Mouse (Mus musculus) limb, embryonic 13.5 days (tissue): ENCODE measurements at regions not wholly inside any gene's neighbourhood (a gene's known extent, or its start where the extent isn't known, plus 50 kb on each side); places are given as distances from the start of the nearest gene placed in this dataset.

ENCODE experiments used
- ATAC-seq: fragments of 200-750 bp; cut with Nextera tagmentation; 2 replicates; pipeline ENCODE4 v1.8.0; 2017; ENCODE audit warnings: low read depth, moderate number of reproducible peaks, moderate TSS enrichment; ENCODE audit not compliant: low FRiP score
- H3K27ac ChIP-seq: fragments of 300-500 bp; sonication (generic); 2 replicates; pipeline ENCODE4 v1.5.1; 2015; ENCODE audit warnings: inconsistent platforms, mild to moderate bottlenecking, moderate library complexity
- H3K27me3 ChIP-seq: fragments of 300-500 bp; sonication (generic); 2 replicates; pipeline ENCODE4 v1.6.1; 2015; ENCODE audit warnings: mild to moderate bottlenecking, inconsistent platforms
- H3K36me3 ChIP-seq: fragments of 300-500 bp; sonication (generic); 2 replicates; pipeline ENCODE4 v1.6.1; 2015; ENCODE audit warnings: inconsistent platforms, mild to moderate bottlenecking, moderate library complexity
- H3K4me1 ChIP-seq: fragments of 300-500 bp; sonication (generic); 2 replicates; pipeline ENCODE4 v1.6.1; 2015; ENCODE audit warnings: inconsistent platforms
- H3K4me2 ChIP-seq: fragments of 300-500 bp; sonication (generic); replicated peaks from 2 replicates; pipeline ENCODE4 v1.6.1; 2015; ENCODE audit warnings: inconsistent platforms, mild to moderate bottlenecking, moderate library complexity
- H3K4me3 ChIP-seq: fragments of 300-500 bp; sonication (generic); 2 replicates; pipeline ENCODE4 v1.5.1; 2015; ENCODE audit warnings: moderate library complexity, mild to moderate bottlenecking, inconsistent platforms
- H3K9ac ChIP-seq: fragments of 300-500 bp; sonication (generic); 2 replicates; pipeline ENCODE4 v1.6.1; 2015; ENCODE audit warnings: mild to moderate bottlenecking, inconsistent platforms
- H3K9me3 ChIP-seq: fragments of 300-500 bp; sonication (generic); 2 replicates; pipeline ENCODE4 v1.6.1; 2016; ENCODE audit warnings: inconsistent platforms
- WGBS: fragments of 180-500 bp; shearing (Covaris S2); methylation state at CpG from one replicate; pipeline ENCODE4 v1.1.7; 2015; 5-methylcytosine and 5-hydroxymethylcytosine counted together

- no peaks in the 10 kb centered on the region for H3K36me3 ChIP-seq
- H3K4me3 ChIP-seq, result no peak overlapping the region
- H3K9me3 ChIP-seq, result no peaks in the 10 kb centered on the region; the same call in 1 of the 2 replicates
- 0 out of 2 replicates have a peak, but pooled peaks cover 3% of the 10 kb centered on the region for H3K4me1 ChIP-seq
- H3K9ac ChIP-seq, result no peak overlapping the region
- no peak overlapping the region for H3K4me2 ChIP-seq
- 36% methylated on average over 1 of the region's 1 CpGs for WGBS
- no peak for ATAC-seq
- no peak overlapping the region for H3K27ac ChIP-seq
- H3K27me3 ChIP-seq, result no peaks in the 10 kb centered on the region
These were observed 141.5 kb downstream of the Zfp706 start for GRCm38 (mm10) chr15:36866088-36866487.

DNA sequence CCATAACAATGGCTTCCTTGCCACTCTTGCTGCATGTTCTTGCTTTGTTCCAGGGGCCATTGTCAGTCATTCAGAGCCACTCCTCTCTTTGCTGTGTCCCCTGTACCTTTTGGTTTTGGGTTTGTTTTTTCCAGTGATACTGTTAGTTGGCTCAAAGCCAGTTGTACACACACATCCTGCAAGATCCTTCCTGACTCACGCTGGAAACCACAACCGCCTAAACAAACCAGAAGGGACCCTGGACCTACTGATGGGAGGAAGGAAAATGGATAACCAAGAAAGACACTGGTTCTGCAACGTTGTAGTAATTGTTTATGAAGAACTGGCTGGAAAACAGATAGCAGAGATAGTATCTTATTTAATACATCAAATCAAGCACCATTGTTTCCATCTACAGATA lies 142.2 kb downstream of the Zfp706 start:
- 86% methylated on average over 3 of the region's 3 CpGs for WGBS
- H3K27ac ChIP-seq, result no peak overlapping the region

GRCm38 (mm10) chr15:36864046-36864445 lies 143.5 kb downstream of the Zfp706 start:
- WGBS, result 63% methylated on average over 2 of the region's 2 CpGs
- no peak overlapping the region for H3K4me2 ChIP-seq

More for the DNA sequence above, 142.2 kb downstream of the Zfp706 start:
- Histone ChIP-seq H3K27me3 (no peaks in the 10 kb centered on the region), H3K4me2 (no peak overlapping the region), H3K4me1 (0 out of 2 replicates have a peak, but pooled peaks cover 3% of the 10 kb centered on the region), H3K36me3 (no peaks in the 10 kb centered on the region), H3K9ac (no peak overlapping the region), H3K9me3 (no peaks in the 10 kb centered on the region; the same call in 1 of the 2 replicates), H3K4me3 (no peak overlapping the region)
- ATAC-seq, result no peak

GRCm38 (mm10) chr15:36858711-36859110 lies 148.9 kb downstream of the Zfp706 start:
- no peak overlapping the region for H3K27ac ChIP-seq
- WGBS, result 75% methylated on average over 4 of the region's 4 CpGs
- H3K4me2 ChIP-seq, result no peak overlapping the region
- no peaks in the 10 kb centered on the region; the same call in 1 of the 2 replicates for H3K9me3 ChIP-seq
- peaks cover 10% of the 10 kb centered on the region; the same call in 1 of the 2 replicates for H3K4me1 ChIP-seq
- no peak overlapping the region for H3K4me3 ChIP-seq
- no peaks in the 10 kb centered on the region for H3K36me3 ChIP-seq
- ATAC-seq, result no peak
- no peak overlapping the region for H3K9ac ChIP-seq
- no peaks in the 10 kb centered on the region for H3K27me3 ChIP-seq

More at GRCm38 (mm10) chr15:36864046-36864445, 143.5 kb downstream of the Zfp706 start:
- Histone ChIP-seq H3K4me3 (no peak overlapping the region), H3K9ac (no peak overlapping the region), H3K9me3 (no peaks in the 10 kb centered on the region; the same call in 1 of the 2 replicates), H3K4me1 (0 out of 2 replicates have a peak, but pooled peaks cover 3% of the 10 kb centered on the region), H3K27ac (no peak overlapping the region), H3K36me3 (no peaks in the 10 kb centered on the region), H3K27me3 (no peaks in the 10 kb centered on the region)
- no peak for ATAC-seq

DNA sequence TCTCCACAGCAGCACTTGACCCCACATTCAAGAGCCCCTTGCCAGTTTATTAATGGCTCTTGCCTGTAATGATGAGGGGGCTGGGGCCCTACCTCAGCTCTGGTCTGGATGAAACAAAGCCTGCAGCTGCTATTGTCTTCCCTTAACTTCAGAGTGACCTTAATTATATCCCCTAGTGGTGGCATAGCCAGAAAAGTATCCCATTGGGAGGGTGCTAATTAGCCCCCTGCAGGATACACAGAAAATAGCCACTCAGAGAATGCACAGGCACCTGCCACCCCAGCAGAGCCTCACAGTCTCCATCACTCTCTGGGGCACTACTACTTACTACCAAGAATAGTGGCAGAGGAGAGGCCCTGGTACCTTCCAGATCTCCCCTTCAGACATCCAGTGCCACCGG lies 150.0 kb downstream of the Zfp706 start:
- H3K27me3 ChIP-seq, result no peaks in the 10 kb centered on the region
- H3K4me3 ChIP-seq, result no peak overlapping the region
- H3K36me3 ChIP-seq, result no peaks in the 10 kb centered on the region
- no peaks in the 10 kb centered on the region for H3K9me3 ChIP-seq
- no peak overlapping the region for H3K27ac ChIP-seq
- peaks cover 10% of the 10 kb centered on the region; the same call in 1 of the 2 replicates for H3K4me1 ChIP-seq
- no peak for ATAC-seq
- 80% methylated on average over 1 of the region's 1 CpGs for WGBS
- H3K9ac ChIP-seq, result no peak overlapping the region
- H3K4me2 ChIP-seq, result no peak overlapping the region

DNA sequence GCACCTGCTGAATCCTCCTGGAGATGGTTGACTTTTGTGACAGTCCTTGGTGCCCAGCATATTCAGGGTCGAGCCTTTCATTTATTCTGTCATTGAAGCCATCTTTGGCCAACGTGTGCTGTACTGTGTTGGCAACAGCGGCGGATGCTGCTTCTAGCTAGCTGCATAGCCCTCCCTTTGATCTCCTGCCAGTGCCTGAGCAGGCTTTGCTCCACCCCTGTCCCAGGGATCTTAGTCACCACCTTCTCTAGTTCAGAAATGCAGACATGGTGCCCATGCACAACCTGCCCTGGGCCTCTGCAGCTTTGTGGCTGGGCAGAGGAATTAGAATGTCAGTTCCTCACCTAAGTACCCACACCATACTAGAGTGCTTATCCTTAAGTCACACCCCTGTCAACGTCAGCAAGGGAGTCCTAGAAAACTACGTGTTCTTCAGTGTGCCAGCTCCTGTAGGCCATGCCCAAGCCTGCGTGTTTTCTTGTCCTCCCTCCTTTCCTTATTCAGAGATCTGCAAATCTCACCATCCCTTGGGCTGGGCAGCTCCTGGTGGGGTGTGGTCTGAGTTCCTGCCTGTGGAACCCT lies 151.9 kb downstream of the Zfp706 start:
- Histone ChIP-seq H3K4me1 (peaks cover 10% of the 10 kb centered on the region; the same call in 1 of the 2 replicates), H3K27me3 (no peaks in the 10 kb centered on the region), H3K9ac (no peak overlapping the region), H3K4me3 (no peak overlapping the region), H3K4me2 (no peak overlapping the region), H3K36me3 (no peaks in the 10 kb centered on the region), H3K9me3 (no peaks in the 10 kb centered on the region), H3K27ac (no peak overlapping the region)
- 72% methylated on average over 7 of the region's 7 CpGs for WGBS
- ATAC-seq, result no peak; the same call in 1 of the 2 replicates

- peaks cover 10% of the 10 kb centered on the region; the same call in 1 of the 2 replicates for H3K4me1 ChIP-seq
- WGBS, result 61% methylated on average over 6 of the region's 6 CpGs
- no peak overlapping the region for H3K9ac ChIP-seq
- no peak overlapping the region for H3K27ac ChIP-seq
- H3K9me3 ChIP-seq, result no peaks in the 10 kb centered on the region
- H3K4me2 ChIP-seq, result no peak overlapping the region
- H3K4me3 ChIP-seq, result no peak overlapping the region
- no peaks in the 10 kb centered on the region for H3K27me3 ChIP-seq
- H3K36me3 ChIP-seq, result no peaks in the 10 kb centered on the region
- no peak for ATAC-seq
These were observed 152.7 kb downstream of the Zfp706 start for GRCm38 (mm10) chr15:36854900-36855321.

GRCm38 (mm10) chr15:36852229-36852821 lies 155.2 kb downstream of the Zfp706 start:
- 56% methylated on average over 6 of the region's 6 CpGs for WGBS
- Histone ChIP-seq H3K4me1 (peaks cover 10% of the 10 kb centered on the region; the same call in 1 of the 2 replicates), H3K27me3 (no peaks in the 10 kb centered on the region), H3K4me2 (no peak overlapping the region), H3K27ac (no peak overlapping the region), H3K9ac (no peak overlapping the region), H3K9me3 (no peaks in the 10 kb centered on the region), H3K36me3 (no peaks in the 10 kb centered on the region), H3K4me3 (no peak overlapping the region)
- no peak for ATAC-seq

GRCm38 (mm10) chr15:36848238-36848637 lies 159.3 kb downstream of the Zfp706 start:
- Histone ChIP-seq H3K4me3 (no peak overlapping the region), H3K36me3 (no peaks in the 10 kb centered on the region), H3K27me3 (no peaks in the 10 kb centered on the region), H3K9me3 (no peaks in the 10 kb centered on the region), H3K4me2 (no peak overlapping the region), H3K4me1 (peaks cover 10% of the 10 kb centered on the region), H3K27ac (no peak overlapping the region), H3K9ac (no peak overlapping the region)
- ATAC-seq, result no peak
- WGBS, result 46% methylated on average over 5 of the region's 5 CpGs

DNA sequence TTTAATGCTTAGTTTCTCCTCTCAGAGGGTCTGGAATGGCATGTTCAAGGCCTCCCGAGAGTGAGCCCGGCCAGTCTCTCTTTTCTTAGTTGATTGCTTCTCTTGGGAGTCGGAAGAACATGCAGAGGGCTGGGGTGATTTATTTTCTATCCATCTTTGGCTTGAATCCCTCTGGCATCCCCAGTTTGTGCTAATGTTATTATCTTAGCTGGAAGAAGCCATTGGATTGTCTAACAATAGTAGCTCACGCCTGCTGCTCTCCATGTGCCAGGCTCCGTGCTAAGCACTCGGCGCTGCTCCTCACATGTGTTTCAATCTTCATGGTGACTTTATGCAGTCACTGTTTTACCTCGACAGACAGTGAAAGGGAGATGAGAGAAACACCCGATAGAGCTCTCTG lies 160.8 kb downstream of the Zfp706 start:
- ATAC-seq, result no peak
- Histone ChIP-seq H3K9ac (no peak overlapping the region), H3K4me2 (no peak overlapping the region), H3K27ac (no peak overlapping the region), H3K4me3 (no peak overlapping the region), H3K9me3 (no peaks in the 10 kb centered on the region), H3K27me3 (no peaks in the 10 kb centered on the region), H3K36me3 (no peaks in the 10 kb centered on the region), H3K4me1 (peaks cover 24% of the 10 kb centered on the region)
- WGBS, result 74% methylated on average over 9 of the region's 9 CpGs
